Mouse (Mus musculus) CH12.LX (cell line): Measurements from ENCODE around the gene Slc25a33. TPM values are rescaled to one million over a fixed set of nuclear protein-coding genes. Genes with fewer than 3 reads are reported as not detected.

ENCODE experiments used
- DNase-seq: peaks from one replicate; pipeline ENCODE4 v3.0.0-alpha.2; 2013; ENCODE audit errors: extremely low read depth
- H3K27ac ChIP-seq: 2 replicates; pipeline ENCODE4 v1.5.1; 2012; ENCODE audit warnings: low read depth, mild to moderate bottlenecking, control low read depth, moderate library complexity; ENCODE audit not compliant: insufficient read depth
- H3K27me3 ChIP-seq: replicated peaks from 2 replicates; pipeline ENCODE3; 2012; ENCODE audit warnings: inconsistent platforms
- H3K36me3 ChIP-seq, 2 experiments: replicated peaks in 1 of 2; 2 replicates each; pipeline versions ENCODE3 to v1.6.1; 2012; ENCODE audit warnings: inconsistent platforms in 1 of 2, low read length in 1 of 2, mild to moderate bottlenecking in 1 of 2, mixed read lengths in 1 of 2, moderate library complexity in 1 of 2; ENCODE audit not compliant: control insufficient read depth in 1 of 2, insufficient read depth in 1 of 2
- H3K4me1 ChIP-seq, 2 experiments: 2 replicates each; pipeline ENCODE4 v1.6.1; 2012; ENCODE audit warnings: inconsistent platforms in 1 of 2, moderate library complexity in 1 of 2; ENCODE audit not compliant: insufficient read depth in 2 of 2, control insufficient read depth in 1 of 2
- H3K4me2 ChIP-seq: 2 replicates; pipeline ENCODE4 v1.6.1; 2012; ENCODE audit warnings: low read depth, mild to moderate bottlenecking, control low read depth; ENCODE audit not compliant: poor library complexity, insufficient read depth, severe bottlenecking
- H3K4me3 ChIP-seq, 3 experiments: fragments of 150-350 bp in 1 of 3; sonication (generic) in 1 of 3; replicated peaks in 1 of 3; 2 replicates each; pipeline versions ENCODE3 to v1.5.1; 2011 to 2012; ENCODE audit warnings: low read depth in 2 of 3, low read length in 2 of 3, mild to moderate bottlenecking in 2 of 3, moderate library complexity in 2 of 3, control low read depth in 1 of 3, improper control_type of control experiment in 1 of 3, inconsistent platforms in 1 of 3, mixed read lengths in 1 of 3; ENCODE audit not compliant: poor library complexity in 1 of 3
- H3K79me2 ChIP-seq: replicated peaks from 2 replicates; pipeline ENCODE4 v1.6.1; 2012; ENCODE audit warnings: mild to moderate bottlenecking, moderate library complexity; ENCODE audit not compliant: control insufficient read depth, poor library complexity, insufficient read depth, severe bottlenecking; ENCODE audit errors: extremely low read depth
- H3K9ac ChIP-seq: 2 replicates; pipeline ENCODE4 v1.6.1; 2012; ENCODE audit warnings: low read depth, mild to moderate bottlenecking, control low read depth, moderate library complexity; ENCODE audit not compliant: insufficient read depth
- H3K9me3 ChIP-seq: replicated peaks from 2 replicates; pipeline ENCODE3; 2012; ENCODE audit warnings: low read length, inconsistent platforms, mixed read lengths
- CHD2 ChIP-seq: IDR thresholded peaks from 2 replicates; pipeline ENCODE4 v1.6.1; 2011; ENCODE audit warnings: low read length, improper control_type of control experiment
- CTCF ChIP-seq, 2 experiments: IDR thresholded peaks in 1 of 2; conservative IDR thresholded peaks in 1 of 2; 2 replicates each; pipeline ENCODE4 v1.5.1; 2011 to 2012; ENCODE audit warnings: low read depth in 2 of 2, low read length in 2 of 2, improper control_type of control experiment in 1 of 2, inconsistent platforms in 1 of 2, mild to moderate bottlenecking in 1 of 2, moderate library complexity in 1 of 2
- E2F4 ChIP-seq: IDR thresholded peaks from 2 replicates; pipeline ENCODE4 v1.6.1; 2011; ENCODE audit warnings: low read depth, low read length, improper control_type of control experiment; ENCODE audit not compliant: insufficient replicate concordance
- EP300 ChIP-seq: IDR thresholded peaks from 2 replicates; pipeline ENCODE4 v1.6.1; 2011; ENCODE audit warnings: low read length, improper control_type of control experiment
- GABPA ChIP-seq: IDR thresholded peaks from 2 replicates; pipeline ENCODE4 v1.6.1; 2012; ENCODE audit warnings: low read depth, low read length, improper control_type of control experiment, inconsistent platforms; ENCODE audit not compliant: insufficient replicate concordance
- JUN ChIP-seq: IDR thresholded peaks from 2 replicates; pipeline ENCODE4 v1.6.1; 2011; ENCODE audit warnings: low read depth, mild to moderate bottlenecking, low read length, improper control_type of control experiment, moderate library complexity; ENCODE audit not compliant: insufficient read depth
- KAT2A ChIP-seq: IDR thresholded peaks from 2 replicates; pipeline ENCODE4 v1.6.1; 2012; ENCODE audit warnings: low read length, improper control_type of control experiment, inconsistent platforms; ENCODE audit not compliant: insufficient replicate concordance
- MAFK ChIP-seq: IDR thresholded peaks from 2 replicates; pipeline ENCODE4 v1.6.1; 2011; ENCODE audit warnings: low read length, improper control_type of control experiment; ENCODE audit not compliant: insufficient replicate concordance
- MAZ ChIP-seq: IDR thresholded peaks from 2 replicates; pipeline ENCODE4 v1.6.1; 2012; ENCODE audit warnings: low read depth, mild to moderate bottlenecking, inconsistent platforms, low read length, improper control_type of control experiment, moderate library complexity
- MXI1 ChIP-seq: IDR thresholded peaks from 2 replicates; pipeline ENCODE4 v1.6.1; 2011; ENCODE audit warnings: mild to moderate bottlenecking, low read depth, low read length, improper control_type of control experiment
- NELFE ChIP-seq: IDR thresholded peaks from 2 replicates; pipeline ENCODE4 v1.6.1; 2011; ENCODE audit warnings: low read depth, low read length, improper control_type of control experiment
- NRF1 ChIP-seq: IDR thresholded peaks from 2 replicates; pipeline ENCODE4 v1.6.1; 2014; ENCODE audit warnings: low read depth, mild to moderate bottlenecking, inconsistent platforms, low read length, improper control_type of control experiment, moderate library complexity
- PAX5 ChIP-seq: IDR thresholded peaks from 2 replicates; pipeline ENCODE4 v1.6.1; 2012; ENCODE audit warnings: low read length, inconsistent platforms, mixed read lengths
- RAD21 ChIP-seq: IDR thresholded peaks from 2 replicates; pipeline ENCODE4 v1.6.1; 2011; ENCODE audit warnings: low read depth, mild to moderate bottlenecking, low read length, improper control_type of control experiment, moderate library complexity
- SMC3 ChIP-seq: IDR thresholded peaks from 2 replicates; pipeline ENCODE4 v1.6.1; 2011; ENCODE audit warnings: low read depth, low read length, improper control_type of control experiment
- TCF12 ChIP-seq: IDR thresholded peaks from 2 replicates; pipeline ENCODE4 v1.6.1; 2014; ENCODE audit warnings: low read depth, mild to moderate bottlenecking, inconsistent platforms, low read length, improper control_type of control experiment
- UBTF ChIP-seq: IDR thresholded peaks from 2 replicates; pipeline ENCODE4 v1.6.1; 2012; ENCODE audit warnings: low read depth, mild to moderate bottlenecking, inconsistent platforms, low read length, improper control_type of control experiment, moderate library complexity
- USF1 ChIP-seq: IDR thresholded peaks from 2 replicates; pipeline ENCODE4 v1.6.1; 2014; ENCODE audit warnings: low read depth, mild to moderate bottlenecking, inconsistent platforms, low read length, improper control_type of control experiment
- USF2 ChIP-seq: conservative IDR thresholded peaks from 2 replicates; pipeline ENCODE4 v1.6.1; 2011; ENCODE audit warnings: low read depth, low read length, improper control_type of control experiment
- ZC3H11A ChIP-seq: IDR thresholded peaks from 2 replicates; pipeline ENCODE4 v1.6.1; 2012; ENCODE audit warnings: low read depth, mild to moderate bottlenecking, inconsistent platforms, low read length, improper control_type of control experiment
- ZNF384 ChIP-seq: IDR thresholded peaks from 2 replicates; pipeline ENCODE4 v1.6.1; 2012; ENCODE audit warnings: low read depth, low read length, improper control_type of control experiment, inconsistent platforms
- dilution Hi-C: fragments of 300-500 bp; cut with MboI; formaldehyde crosslinking; loops from 2 replicates; pipeline ENCODE4 v1.14.3; 2020; ENCODE audit warnings: low sequenced_read_pairs; ENCODE audit not compliant: extremely low pct_unique_long_range_greater_than_20kb, extremely low pct_ligation_motif_present
- in situ Hi-C: fragments of 300-500 bp; cut with MboI; formaldehyde crosslinking; loops from 3 replicates; pipeline ENCODE4 v1.14.3; 2019; ENCODE audit warnings: low sequenced_read_pairs, low pct_ligation_motif_present, low pct_unique_long_range_greater_than_20kb, mixed read lengths
- polyA plus RNA-seq: library from polyadenylated mRNA; unstranded; fragments of >175 nt; gene quantifications from 2 replicates; pipeline ENCODE4 v1.2.1, GENCODE M21; 2012; ENCODE audit warnings: low read depth; ENCODE audit not compliant: insufficient read length
- total RNA-seq, 2 experiments: library from RNA; depleted of rRNA; stranded (reverse); fragments of 300-350 nt in 1 of 2; fragments of >200 nt in 1 of 2; gene quantifications; 2 replicates each; pipeline ENCODE4 v1.2.3; 2012 to 2014

Slc25a33 gene
- total and polyA plus RNA-seq, 3 experiments: 25.3 to 35.5 (median 32.4) TPM

- dilution Hi-C loops (no loop called here), in situ Hi-C loops (loop anchor here (5.0 kb wide), 2 partner anchors 155 to 300 kb away; partner anchors contain the start of gene Spsb1)
- no peak overlapping the region for H3K4me2 ChIP-seq
Observed at GRCm38 (mm10) chr4:149802269-149802668, 28.2 kb upstream of the Slc25a33 start.

DNA sequence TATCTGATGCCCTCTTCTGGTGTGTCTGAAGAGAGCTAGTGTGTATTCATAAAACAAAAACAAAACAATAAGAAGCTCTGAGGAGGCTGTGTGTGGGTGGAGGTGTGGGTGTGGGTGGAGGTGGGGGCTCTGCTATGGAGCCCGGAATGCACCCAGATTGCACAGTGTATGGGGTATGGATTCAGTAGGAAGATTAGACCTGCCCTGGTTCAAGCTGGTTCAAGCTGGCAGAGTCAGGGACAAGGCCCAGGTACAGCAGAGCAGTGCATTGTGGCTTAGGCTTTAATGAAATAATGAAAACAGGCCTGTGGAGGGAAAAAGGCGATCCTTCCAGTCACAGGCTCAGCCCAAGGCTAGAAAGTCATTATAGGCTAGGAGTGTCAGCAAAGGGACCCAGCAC is 26.5 kb upstream of the Slc25a33 start:
- Histone ChIP-seq H3K27me3 (peaks cover 23% of the 10 kb centered on the region), H3K36me3 (no peaks in the 10 kb centered on the region), H3K4me1 (no peaks in the 10 kb centered on the region), H3K9me3 (peaks cover 7% of the 10 kb centered on the region), H3K9ac (no peak overlapping the region), H3K4me2 (no peak overlapping the region), H3K27ac (no peak overlapping the region), H3K79me2 (no peaks in the 10 kb centered on the region), H3K4me3 (no peak overlapping the region)
- no peak for TF ChIP-seq CHD2
- TF ChIP-seq RAD21: no peak
- no peak for TF ChIP-seq MXI1
- TF ChIP-seq PAX5: no peak
- no peak for TF ChIP-seq E2F4
- TF ChIP-seq ZC3H11A: no peak
- no peak for TF ChIP-seq TCF12
- DNase-seq: no peak
- dilution Hi-C loops: no loop called here
- in situ Hi-C loops: loop anchor here (5.0 kb wide), 2 partner anchors 157 to 302 kb away; partner anchors contain the start of gene Spsb1

More at GRCm38 (mm10) chr4:149802269-149802668, 28.2 kb upstream of the Slc25a33 start:
- no peak overlapping the region for H3K4me3 ChIP-seq
- H3K9me3 ChIP-seq: peaks cover 7% of the 10 kb centered on the region
- no peaks in the 10 kb centered on the region for H3K36me3 ChIP-seq
- no peak overlapping the region for H3K9ac ChIP-seq
- H3K4me1 ChIP-seq: no peaks in the 10 kb centered on the region
- no peak for DNase-seq
- TF ChIP-seq MAZ: no peak
- TF ChIP-seq MAFK: no peak
- no peak for TF ChIP-seq USF2
- no peak for TF ChIP-seq CHD2
- TF ChIP-seq GABPA: no peak
- TF ChIP-seq USF1: no peak
- no peak for TF ChIP-seq JUN
- no peak for TF ChIP-seq SMC3
- no peak overlapping the region for H3K27ac ChIP-seq
- H3K27me3 ChIP-seq: peaks cover 24% of the 10 kb centered on the region
- H3K79me2 ChIP-seq: no peaks in the 10 kb centered on the region

DNA sequence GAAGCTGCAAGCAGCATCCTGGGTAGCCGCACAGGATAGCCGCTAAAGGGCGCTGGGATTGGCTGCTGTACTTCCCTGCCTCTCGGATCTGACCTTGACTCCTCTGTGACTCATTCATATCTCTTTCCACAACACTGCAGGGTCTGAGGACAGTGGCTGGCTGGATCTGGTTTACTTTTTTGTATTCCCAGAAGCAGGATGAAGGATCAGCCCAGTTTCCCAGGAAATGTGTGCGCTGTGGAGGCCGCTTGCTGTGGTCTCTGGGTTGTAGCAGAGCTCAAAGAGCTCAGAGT is 26.0 kb upstream of the Slc25a33 start:
- TF ChIP-seq NRF1: no peak
- TF ChIP-seq NELFE: no peak
- no peak for TF ChIP-seq TCF12
- no peak for TF ChIP-seq UBTF
- no peak for TF ChIP-seq CTCF (conservative IDR thresholded peaks at IDR 0.05 in 1 of 2, IDR thresholded peaks at IDR 0.05 in 1 of 2; ENCODE audit: low read depth in 2 of 2, low read length in 2 of 2)
- TF ChIP-seq GABPA: no peak
- TF ChIP-seq EP300: no peak
- TF ChIP-seq PAX5: no peak
- no peak for TF ChIP-seq KAT2A
- no peak for TF ChIP-seq ZNF384
- peaks cover 22% of the 10 kb centered on the region for H3K27me3 ChIP-seq
- dilution Hi-C loops (no loop called here), in situ Hi-C loops (loop anchor here (5.0 kb wide), 2 partner anchors 157 to 302 kb away; partner anchors contain the start of gene Spsb1)
- no peaks in the 10 kb centered on the region for H3K79me2 ChIP-seq
- no peak overlapping the region for H3K9ac ChIP-seq
- H3K4me3 ChIP-seq: no peak overlapping the region
- H3K4me2 ChIP-seq: no peak overlapping the region
- no peak overlapping the region for H3K27ac ChIP-seq
- peaks cover 7% of the 10 kb centered on the region for H3K9me3 ChIP-seq
- no peaks in the 10 kb centered on the region for H3K4me1 ChIP-seq
- no peaks in the 10 kb centered on the region for H3K36me3 ChIP-seq
- DNase-seq: no peak
